Mouse (Mus musculus): ENCODE results near the gene Tnfrsf1b.

DNA sequence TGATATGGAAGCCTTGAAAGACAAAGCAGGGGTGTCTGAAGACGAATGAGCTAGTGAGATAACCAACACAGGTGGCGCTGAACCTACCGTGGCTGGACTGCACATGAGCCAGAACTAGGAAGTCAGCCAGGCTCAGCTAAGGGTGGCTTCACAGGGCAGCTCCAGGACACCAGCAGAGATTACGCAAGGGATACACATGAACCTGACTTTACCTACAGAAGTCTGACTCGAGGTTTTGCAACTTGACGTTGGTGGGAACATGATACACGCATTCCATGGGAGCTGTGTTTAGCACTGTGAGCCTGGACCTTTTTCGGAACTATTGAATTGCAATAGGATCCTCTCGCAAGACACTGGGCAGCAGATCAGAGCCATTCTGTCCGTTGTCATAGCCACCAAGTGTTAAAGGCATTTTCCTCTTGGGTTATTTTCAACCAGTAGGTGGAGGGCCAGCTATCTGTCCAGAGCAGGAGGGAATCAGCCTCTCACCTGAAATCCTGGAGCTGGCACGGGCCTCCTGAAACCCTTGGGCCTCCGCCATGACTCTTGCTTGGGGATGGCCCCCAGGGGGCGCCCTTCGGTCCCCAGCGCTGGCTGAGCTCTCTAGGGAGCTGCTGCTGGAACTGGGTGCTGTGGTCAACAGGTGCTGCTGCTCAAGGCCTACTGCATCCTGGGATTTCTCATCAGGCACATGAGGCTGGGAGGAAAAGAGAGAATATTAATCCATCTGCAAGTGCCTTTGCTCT, 27.3 kb downstream of the Tnfrsf1b start:
- no peak for TF ChIP-seq POLR2A (IDR thresholded peaks at IDR 0.05; ENCODE audit: borderline replicate concordance, insufficient read depth, low read length)
- no peak for TF ChIP-seq CTCF (IDR thresholded peaks at IDR 0.05; ENCODE audit: borderline replicate concordance, insufficient read depth, low read depth, low read length)

All from cerebellum, adult 2 months (tissue).